Mouse (Mus musculus) T-helper 2 cell (primary cell): Measurements from ENCODE around the gene Mesp2.

Source experiments
- in situ Hi-C: fragments of 300-600 bp; cut with MboI, MseI; formaldehyde crosslinking; loops from one replicate; pipeline ENCODE4 v1.15.1; 2025; ENCODE audit warnings: high pct_unique_total_duplicates

Mesp2 gene

GRCm38 (mm10) chr7:79861794-79862193, 51.3 kb downstream of the Mesp2 start:
- in situ Hi-C loops, result no loop called here
